Mouse (Mus musculus): ENCODE results near the gene Ube4a. TPM values are rescaled to one million over a fixed set of nuclear protein-coding genes. Genes with fewer than 3 reads are reported as not detected.

The Ube4a gene
- polyA plus RNA-seq, 1 experiment from 2014 or later, result 52.8 TPM

GRCm38 (mm10) chr9:44899716-44900115, 65.7 kb downstream of the Ube4a start:
- 85% methylated on average over 3 of the region's 3 CpGs for WGBS
- Histone ChIP-seq H3K4me2 (ENCODE audit: low read depth, low read length) (no peak overlapping the region), H3K36me3 (ENCODE audit: control insufficient read depth, insufficient read depth, low read length) (no peaks in the 10 kb centered on the region), H3K27ac (ENCODE audit: low read depth, low read length) (no peak overlapping the region), H3K4me1 (ENCODE audit: control insufficient read depth, insufficient read depth, low read length) (no peaks in the 10 kb centered on the region), H3K9ac (replicated peaks; ENCODE audit: low read depth, low read length) (no peak overlapping the region), H3K4me3 (ENCODE audit: low read depth, low read length) (no peak overlapping the region), H3K27me3 (ENCODE audit: control insufficient read depth, insufficient read depth, low read length) (no peaks in the 10 kb centered on the region), H3K9me3 (ENCODE audit: control insufficient read depth, low read length) (no peaks in the 10 kb centered on the region)
- ATAC-seq (ENCODE audit: low read depth), result no peak

GRCm38 (mm10) chr9:44897024-44897423, 68.4 kb downstream of the Ube4a start:
- Histone ChIP-seq H3K4me2 (ENCODE audit: low read depth, low read length) (no peak overlapping the region), H3K27me3 (ENCODE audit: control insufficient read depth, insufficient read depth, low read length) (no peaks in the 10 kb centered on the region), H3K27ac (ENCODE audit: low read depth, low read length) (no peak overlapping the region), H3K36me3 (ENCODE audit: control insufficient read depth, insufficient read depth, low read length) (no peaks in the 10 kb centered on the region), H3K9ac (replicated peaks; ENCODE audit: low read depth, low read length) (no peak overlapping the region), H3K9me3 (ENCODE audit: control insufficient read depth, low read length) (no peaks in the 10 kb centered on the region), H3K4me3 (ENCODE audit: low read depth, low read length) (no peak overlapping the region), H3K4me1 (ENCODE audit: control insufficient read depth, insufficient read depth, low read length) (no peaks in the 10 kb centered on the region)
- WGBS, result 59% methylated on average over 4 of the region's 4 CpGs
- ATAC-seq (ENCODE audit: low read depth), result no peak

- Histone ChIP-seq H3K9ac (replicated peaks; ENCODE audit: low read depth, low read length) (no peak overlapping the region), H3K4me3 (ENCODE audit: low read depth, low read length) (no peak overlapping the region), H3K27me3 (ENCODE audit: control insufficient read depth, insufficient read depth, low read length) (no peaks in the 10 kb centered on the region), H3K4me1 (ENCODE audit: control insufficient read depth, insufficient read depth, low read length) (no peaks in the 10 kb centered on the region), H3K27ac (ENCODE audit: low read depth, low read length) (no peak overlapping the region), H3K36me3 (ENCODE audit: control insufficient read depth, insufficient read depth, low read length) (no peaks in the 10 kb centered on the region), H3K4me2 (ENCODE audit: low read depth, low read length) (no peak overlapping the region), H3K9me3 (ENCODE audit: control insufficient read depth, low read length) (no peaks in the 10 kb centered on the region)
- no peak for ATAC-seq (ENCODE audit: low read depth)
- 71% methylated on average over 3 of the region's 3 CpGs for WGBS
These were observed 72.7 kb downstream of the Ube4a start for GRCm38 (mm10) chr9:44892664-44893063.

GRCm38 (mm10) chr9:44891210-44891609, 74.2 kb downstream of the Ube4a start:
- 92% methylated on average over 6 of the region's 6 CpGs for WGBS
- Histone ChIP-seq H3K9ac (replicated peaks; ENCODE audit: low read depth, low read length) (no peak overlapping the region), H3K27me3 (ENCODE audit: control insufficient read depth, insufficient read depth, low read length) (no peaks in the 10 kb centered on the region), H3K36me3 (ENCODE audit: control insufficient read depth, insufficient read depth, low read length) (no peaks in the 10 kb centered on the region), H3K9me3 (ENCODE audit: control insufficient read depth, low read length) (no peaks in the 10 kb centered on the region), H3K4me3 (ENCODE audit: low read depth, low read length) (no peak overlapping the region), H3K27ac (ENCODE audit: low read depth, low read length) (no peak overlapping the region), H3K4me1 (ENCODE audit: control insufficient read depth, insufficient read depth, low read length) (no peaks in the 10 kb centered on the region), H3K4me2 (ENCODE audit: low read depth, low read length) (no peak overlapping the region)
- ATAC-seq (ENCODE audit: low read depth), result no peak

GRCm38 (mm10) chr9:44890122-44890521, 75.3 kb downstream of the Ube4a start:
- Histone ChIP-seq H3K4me3 (ENCODE audit: low read depth, low read length) (no peak overlapping the region), H3K27ac (ENCODE audit: low read depth, low read length) (no peak overlapping the region), H3K27me3 (ENCODE audit: control insufficient read depth, insufficient read depth, low read length) (no peaks in the 10 kb centered on the region), H3K4me2 (ENCODE audit: low read depth, low read length) (no peak overlapping the region), H3K36me3 (ENCODE audit: control insufficient read depth, insufficient read depth, low read length) (no peaks in the 10 kb centered on the region), H3K4me1 (ENCODE audit: control insufficient read depth, insufficient read depth, low read length) (no peaks in the 10 kb centered on the region), H3K9ac (replicated peaks; ENCODE audit: low read depth, low read length) (no peak overlapping the region), H3K9me3 (ENCODE audit: control insufficient read depth, low read length) (no peaks in the 10 kb centered on the region)
- WGBS, result 61% methylated on average over 2 of the region's 2 CpGs
- ATAC-seq (ENCODE audit: low read depth), result no peak

GRCm38 (mm10) chr9:44888114-44888624, 77.2 kb downstream of the Ube4a start:
- no peaks in the 10 kb centered on the region for H3K9me3 ChIP-seq (ENCODE audit: control insufficient read depth, low read length)
- no peak for ATAC-seq (ENCODE audit: low read depth)
- peaks cover 3% of the 10 kb centered on the region; the same call in 1 of the 2 replicates for H3K4me1 ChIP-seq (ENCODE audit: control insufficient read depth, insufficient read depth, low read length)
- H3K4me3 ChIP-seq (ENCODE audit: low read depth, low read length), result no peak overlapping the region
- no peaks in the 10 kb centered on the region for H3K27me3 ChIP-seq (ENCODE audit: control insufficient read depth, insufficient read depth, low read length)
- H3K36me3 ChIP-seq (ENCODE audit: control insufficient read depth, insufficient read depth, low read length), result no peaks in the 10 kb centered on the region
- H3K9ac ChIP-seq (replicated peaks; ENCODE audit: low read depth, low read length), result no peak overlapping the region
- no peak overlapping the region for H3K4me2 ChIP-seq (ENCODE audit: low read depth, low read length)
- WGBS, result 91% methylated on average over 7 of the region's 7 CpGs
- H3K27ac ChIP-seq (ENCODE audit: low read depth, low read length), result no peak overlapping the region

- Histone ChIP-seq H3K36me3 (ENCODE audit: control insufficient read depth, insufficient read depth, low read length) (no peaks in the 10 kb centered on the region), H3K27ac (ENCODE audit: low read depth, low read length) (peak overlapping the region; percentile 96), H3K9ac (replicated peaks; ENCODE audit: low read depth, low read length) (peak overlapping the region; percentile 99), H3K4me3 (ENCODE audit: low read depth, low read length) (peak overlapping the region; percentile 97), H3K27me3 (ENCODE audit: control insufficient read depth, insufficient read depth, low read length) (no peaks in the 10 kb centered on the region), H3K4me1 (ENCODE audit: control insufficient read depth, insufficient read depth, low read length) (peaks cover 14% of the 10 kb centered on the region), H3K9me3 (ENCODE audit: control insufficient read depth, low read length) (no peaks in the 10 kb centered on the region), H3K4me2 (ENCODE audit: low read depth, low read length) (peak overlapping the region; percentile 88)
- peak; percentile 33 for ATAC-seq (ENCODE audit: low read depth)
- WGBS, result under 1% methylated on average over 21 of the region's 21 CpGs
These were observed 82.3 kb downstream of the Ube4a start for GRCm38 (mm10) chr9:44882981-44883569.

- under 1% methylated on average over 24 of the region's 27 CpGs for WGBS
These were observed 82.9 kb downstream of the Ube4a start for GRCm38 (mm10) chr9:44882436-44882980.

GRCm38 (mm10) chr9:44881941-44882435, 83.4 kb downstream of the Ube4a start:
- 0% methylated on average over 29 of the region's 29 CpGs for WGBS
- H3K27me3 ChIP-seq (ENCODE audit: control insufficient read depth, insufficient read depth, low read length), result no peaks in the 10 kb centered on the region

More at GRCm38 (mm10) chr9:44882436-44882980, 82.9 kb downstream of the Ube4a start:
- H3K4me3 ChIP-seq (ENCODE audit: low read depth, low read length), result peak overlapping the region; percentile 97
- peak overlapping the region; percentile 99 for H3K9ac ChIP-seq (replicated peaks; ENCODE audit: low read depth, low read length)
- H3K9me3 ChIP-seq (ENCODE audit: control insufficient read depth, low read length), result no peaks in the 10 kb centered on the region
- peak; percentile 65 for ATAC-seq (ENCODE audit: low read depth)
- peak overlapping the region; percentile 96 for H3K27ac ChIP-seq (ENCODE audit: low read depth, low read length)
- no peaks in the 10 kb centered on the region for H3K27me3 ChIP-seq (ENCODE audit: control insufficient read depth, insufficient read depth, low read length)
- peaks cover 20% of the 10 kb centered on the region for H3K4me1 ChIP-seq (ENCODE audit: control insufficient read depth, insufficient read depth, low read length)
- H3K36me3 ChIP-seq (ENCODE audit: control insufficient read depth, insufficient read depth, low read length), result no peaks in the 10 kb centered on the region
- peak overlapping the region; percentile 88 for H3K4me2 ChIP-seq (ENCODE audit: low read depth, low read length)

More at GRCm38 (mm10) chr9:44881941-44882435, 83.4 kb downstream of the Ube4a start:
- H3K9ac ChIP-seq (replicated peaks; ENCODE audit: low read depth, low read length), result peak overlapping the region; percentile 99
- ATAC-seq (ENCODE audit: low read depth), result peak; percentile 86
- H3K4me3 ChIP-seq (ENCODE audit: low read depth, low read length), result peak overlapping the region; percentile 97
- H3K36me3 ChIP-seq (ENCODE audit: control insufficient read depth, insufficient read depth, low read length), result no peaks in the 10 kb centered on the region
- peak overlapping the region; percentile 88 for H3K4me2 ChIP-seq (ENCODE audit: low read depth, low read length)
- peaks cover 25% of the 10 kb centered on the region for H3K4me1 ChIP-seq (ENCODE audit: control insufficient read depth, insufficient read depth, low read length)
- H3K27ac ChIP-seq (ENCODE audit: low read depth, low read length), result peak overlapping the region; percentile 96
- H3K9me3 ChIP-seq (ENCODE audit: control insufficient read depth, low read length), result no peaks in the 10 kb centered on the region

Measured in neural tube, embryonic 14.5 days (tissue).